Mouse (Mus musculus): Measurements from ENCODE around the gene Snrpa1.

The Snrpa1 gene

GRCm38 (mm10) chr7:66115821-66116343 is 57.1 kb downstream of the Snrpa1 start:
- no peak for DNase-seq

- no peak for DNase-seq
Observed at GRCm38 (mm10) chr7:66116906-66117482, 58.2 kb downstream of the Snrpa1 start.

- DNase-seq = no peak
Observed at GRCm38 (mm10) chr7:66118046-66118445, 59.2 kb downstream of the Snrpa1 start.

- DNase-seq = no peak
Observed at GRCm38 (mm10) chr7:66118796-66119195, 60.0 kb downstream of the Snrpa1 start.

- DNase-seq = no peak
Observed at GRCm38 (mm10) chr7:66120139-66120538, 61.3 kb downstream of the Snrpa1 start.

- no peak for DNase-seq
Observed at GRCm38 (mm10) chr7:66120702-66121396, 62.0 kb downstream of the Snrpa1 start.

All from retina, postnatal 1 day (tissue).